Mouse (Mus musculus): ENCODE data around the gene Shc2. TPM values are rescaled to one million over a fixed set of nuclear protein-coding genes. Genes with fewer than 3 reads are reported as not detected.

The Shc2 gene
- 10 to 100 TPM; 43.7 to 52.3 TPM for total RNA-seq (2021)

- DNase-seq (ENCODE audit: low spot score in 2 of 2), result peak; percentile 84 to 86
- intact Hi-C loops (cut with DNase I), result no loop called here
These were observed at the start of gene Shc2 for GRCm38 (mm10) chr10:79637128-79638110. TSS of gene Shc2 (minus strand) at chr10:79637918.

GRCm38 (mm10) chr10:79687513-79687912 lies 49.8 kb upstream of the Shc2 start:
- no peak for DNase-seq (ENCODE audit: low spot score in 2 of 2)
- intact Hi-C loops (cut with DNase I), result no loop called here

GRCm38 (mm10) chr10:79686691-79687090 lies 49.0 kb upstream of the Shc2 start:
- no peak for DNase-seq (ENCODE audit: low spot score in 2 of 2)
- intact Hi-C loops (cut with DNase I), result no loop called here

- no peak for DNase-seq (ENCODE audit: low spot score in 2 of 2)
- intact Hi-C loops (cut with DNase I), result no loop called here
These were observed 48.5 kb upstream of the Shc2 start for GRCm38 (mm10) chr10:79686219-79686618.

- intact Hi-C loops (cut with DNase I), result no loop called here
- DNase-seq (ENCODE audit: low spot score in 2 of 2), result no peak
These were observed 47.3 kb upstream of the Shc2 start for GRCm38 (mm10) chr10:79684770-79685600.

GRCm38 (mm10) chr10:79683726-79684640 lies 46.3 kb upstream of the Shc2 start:
- intact Hi-C loops (cut with DNase I), result no loop called here
- no peak for DNase-seq (ENCODE audit: low spot score in 2 of 2)

- intact Hi-C loops (cut with DNase I), result no loop called here
- DNase-seq (ENCODE audit: low spot score in 2 of 2), result no peak
These were observed 45.3 kb upstream of the Shc2 start for GRCm38 (mm10) chr10:79682916-79683582.

GRCm38 (mm10) chr10:79682551-79682915 lies 44.8 kb upstream of the Shc2 start:
- intact Hi-C loops (cut with DNase I), result no loop called here
- no peak for DNase-seq (ENCODE audit: low spot score in 2 of 2)

- peak; percentile 100 for DNase-seq (ENCODE audit: low spot score in 2 of 2)
- intact Hi-C loops (cut with DNase I), result loop anchor here (1.0 kb wide), 1 partner anchor 12 kb away; the partner anchor contains the start of gene Tpgs1
These were observed 44.0 kb upstream of the Shc2 start, which contains the start of gene Cdc34 for GRCm38 (mm10) chr10:79681591-79682245. TSS of gene Cdc34 (plus strand) at chr10:79682195.

GRCm38 (mm10) chr10:79680606-79681495 lies 43.1 kb upstream of the Shc2 start:
- intact Hi-C loops (cut with DNase I), result loop anchor here (1.0 kb wide), 1 partner anchor 12 kb away; the partner anchor contains the start of gene Tpgs1
- DNase-seq (ENCODE audit: low spot score in 2 of 2), result no peak

- intact Hi-C loops (cut with DNase I), result no loop called here
- DNase-seq (ENCODE audit: low spot score in 2 of 2), result no peak
These were observed 37.8 kb upstream of the Shc2 start for GRCm38 (mm10) chr10:79675346-79676035.

- intact Hi-C loops (cut with DNase I), result no loop called here
These were observed 35.3 kb upstream of the Shc2 start for GRCm38 (mm10) chr10:79673054-79673453.

GRCm38 (mm10) chr10:79672088-79672455 lies 34.4 kb upstream of the Shc2 start:
- DNase-seq (ENCODE audit: low spot score in 2 of 2), result no peak
- intact Hi-C loops (cut with DNase I), result no loop called here

More at GRCm38 (mm10) chr10:79673054-79673453, 35.3 kb upstream of the Shc2 start:
- no peak for DNase-seq (ENCODE audit: low spot score in 2 of 2)

GRCm38 (mm10) chr10:79671396-79672087 lies 33.8 kb upstream of the Shc2 start:
- intact Hi-C loops (cut with DNase I), result no loop called here
- no peak for DNase-seq (ENCODE audit: low spot score in 2 of 2)

- intact Hi-C loops (cut with DNase I), result no loop called here
- DNase-seq (ENCODE audit: low spot score in 2 of 2), result no peak
These were observed 32.6 kb upstream of the Shc2 start for GRCm38 (mm10) chr10:79670071-79670888.

Measured in left cerebral cortex, postnatal 36 days (tissue).